Mouse (Mus musculus) urinary bladder, postnatal 25 days (tissue): ENCODE data around the gene Tpcn1.
"Not testable (repeated sequence)": the region's sequence is repeated elsewhere in the genome, so short reads cannot be mapped to it uniquely, and the experiment has no call there.

Source experiments
- DNase-seq: peaks from one replicate; pipeline ENCODE4 v3.0.0; 2022; ENCODE audit warnings: low spot score

Gene Tpcn1

DNA sequence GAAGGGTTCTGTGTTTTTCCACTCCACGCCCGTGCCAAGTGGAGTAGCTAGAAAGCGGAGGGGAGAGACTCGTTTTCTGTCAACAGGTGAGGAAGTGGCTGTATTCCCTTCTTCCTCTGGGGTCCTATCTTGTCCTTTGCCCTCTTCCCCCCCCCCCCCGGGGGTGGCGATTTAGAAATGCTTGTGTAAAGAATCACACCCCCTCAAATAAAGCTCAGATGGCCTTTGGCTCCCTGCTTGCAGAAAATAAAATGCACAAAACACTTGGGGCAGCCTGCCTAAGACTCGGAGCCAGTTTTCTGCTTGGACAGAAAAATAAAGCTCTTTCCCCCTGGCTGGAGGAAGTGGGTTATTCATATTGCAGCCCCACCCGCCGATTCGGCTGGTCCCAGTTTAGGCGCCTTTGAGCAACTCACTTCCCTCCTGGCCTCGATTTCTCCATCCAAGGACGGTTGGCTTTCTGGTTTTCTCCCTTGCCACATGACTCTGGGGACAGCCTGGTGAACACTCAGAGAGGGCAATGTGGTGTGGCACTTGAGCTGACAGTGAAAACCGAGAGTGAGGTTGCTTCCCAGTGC is 76.7 kb downstream of the Tpcn1 start:
- DNase-seq = peak; percentile 16

DNA sequence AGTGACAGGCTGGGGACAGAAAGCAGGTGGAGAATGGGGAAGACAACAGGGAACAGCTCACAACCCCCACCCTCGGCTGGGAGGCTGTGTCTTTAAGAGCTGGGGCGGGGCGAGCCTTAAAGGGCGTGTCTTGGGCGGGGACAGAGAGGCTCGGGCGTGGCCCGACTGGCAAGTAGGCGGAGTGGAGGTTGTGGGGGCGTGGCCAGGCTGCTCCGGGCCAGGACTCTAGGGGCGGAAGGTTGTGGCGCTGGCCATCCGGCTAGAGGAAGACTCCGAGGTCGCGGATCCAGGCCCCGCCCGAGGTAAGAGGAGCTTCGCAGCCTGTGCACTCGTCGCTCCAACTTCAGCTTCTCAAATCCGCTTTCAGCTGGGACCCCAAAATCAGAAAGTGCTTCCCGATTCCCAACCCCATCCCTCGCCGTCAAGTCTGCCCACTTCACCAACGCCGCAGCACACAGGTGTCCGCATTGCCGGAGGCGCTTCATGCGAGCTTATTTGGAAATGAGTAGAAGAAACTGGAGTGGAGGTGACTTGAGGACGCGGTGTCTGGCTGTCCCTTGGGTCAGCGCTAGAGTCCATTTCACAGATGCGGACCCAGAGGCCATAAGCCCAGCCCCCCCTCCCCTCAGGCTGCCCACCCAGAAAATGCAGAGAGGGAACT is 77.4 kb downstream of the Tpcn1 start, which contains the start of gene Slc8b1:
Slc8b1 (plus strand) TSS at position 187 of the 661 bp plus-strand sequence.
- peak; percentile 97 for DNase-seq

DNA sequence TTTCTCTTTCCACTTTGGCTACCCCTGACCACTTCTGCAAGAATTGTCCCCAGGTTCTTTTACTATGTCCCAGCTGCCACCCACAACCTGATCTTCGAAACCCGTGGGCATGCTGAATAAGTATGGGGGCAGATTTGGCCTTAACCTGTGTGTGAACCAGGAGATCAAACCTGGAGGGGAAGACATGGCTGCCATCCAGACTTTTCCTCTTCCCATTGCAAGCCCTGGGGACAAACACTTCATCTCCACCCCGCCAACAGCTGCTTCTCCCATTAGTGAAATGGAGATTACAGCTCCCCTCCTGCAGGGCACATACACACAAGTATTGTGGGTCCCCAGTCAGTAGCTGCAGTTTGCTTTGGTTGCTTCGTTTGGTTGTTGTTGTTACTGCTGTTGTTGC is 81.2 kb downstream of the Tpcn1 start:
- no peak for DNase-seq

DNA sequence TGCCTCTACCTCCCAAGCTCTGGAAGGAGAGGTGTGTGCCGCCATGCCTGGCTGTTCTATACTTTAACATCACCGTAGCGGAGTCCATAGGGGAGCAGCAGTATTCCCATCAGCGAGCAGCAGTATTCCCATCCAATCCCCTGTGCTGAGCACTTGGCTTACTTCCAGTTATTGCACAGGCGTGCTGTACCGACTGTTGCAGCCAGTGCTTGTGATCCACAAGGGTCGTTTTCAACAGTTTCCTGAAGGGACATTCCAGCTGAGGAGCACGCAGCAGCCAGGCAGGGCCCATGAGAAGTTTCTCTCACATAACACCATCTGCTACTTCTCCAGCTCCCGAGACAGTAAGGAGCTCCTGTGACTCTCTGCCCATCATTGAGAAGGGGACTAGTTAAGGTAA is 82.0 kb downstream of the Tpcn1 start:
- no peak for DNase-seq

DNA sequence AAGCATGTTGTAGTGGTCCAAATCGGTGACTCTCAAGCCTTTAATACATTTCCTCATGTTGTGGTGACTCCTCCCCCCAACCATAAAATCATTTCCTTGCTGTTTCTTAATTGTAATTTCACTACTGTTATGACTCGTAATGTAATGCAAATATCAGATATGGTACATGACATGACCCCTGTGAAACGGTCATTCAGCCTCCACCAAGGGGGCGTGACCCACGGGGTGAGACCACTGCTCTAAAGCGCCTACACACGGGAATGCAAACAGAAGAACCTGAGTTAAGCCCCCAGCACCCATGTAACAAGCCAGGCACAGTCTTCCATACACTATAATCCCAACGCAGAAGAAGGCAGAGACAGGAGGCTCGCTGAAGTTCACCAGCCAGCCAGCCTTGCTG is 82.7 kb downstream of the Tpcn1 start:
- no peak for DNase-seq

DNA sequence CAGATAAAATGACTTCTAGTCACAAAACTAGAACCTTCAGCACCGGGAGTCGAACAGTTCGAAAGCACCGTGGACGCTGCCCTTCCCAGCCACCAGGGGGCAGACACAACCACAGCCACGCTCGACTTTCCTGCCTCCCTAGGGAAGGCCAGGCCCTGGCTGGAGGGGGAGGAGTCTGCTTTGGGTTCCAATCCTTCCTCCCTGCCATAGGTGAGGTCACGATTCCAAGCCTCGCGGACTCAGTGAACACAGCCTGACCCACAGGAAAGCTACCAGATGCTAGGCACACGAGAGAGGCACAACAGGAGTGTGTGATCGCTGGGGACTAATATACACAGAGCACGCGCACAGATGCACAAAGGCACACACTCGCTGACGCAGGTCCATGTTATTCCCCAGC is 83.1 kb downstream of the Tpcn1 start:
- DNase-seq = peak; percentile 85

DNA sequence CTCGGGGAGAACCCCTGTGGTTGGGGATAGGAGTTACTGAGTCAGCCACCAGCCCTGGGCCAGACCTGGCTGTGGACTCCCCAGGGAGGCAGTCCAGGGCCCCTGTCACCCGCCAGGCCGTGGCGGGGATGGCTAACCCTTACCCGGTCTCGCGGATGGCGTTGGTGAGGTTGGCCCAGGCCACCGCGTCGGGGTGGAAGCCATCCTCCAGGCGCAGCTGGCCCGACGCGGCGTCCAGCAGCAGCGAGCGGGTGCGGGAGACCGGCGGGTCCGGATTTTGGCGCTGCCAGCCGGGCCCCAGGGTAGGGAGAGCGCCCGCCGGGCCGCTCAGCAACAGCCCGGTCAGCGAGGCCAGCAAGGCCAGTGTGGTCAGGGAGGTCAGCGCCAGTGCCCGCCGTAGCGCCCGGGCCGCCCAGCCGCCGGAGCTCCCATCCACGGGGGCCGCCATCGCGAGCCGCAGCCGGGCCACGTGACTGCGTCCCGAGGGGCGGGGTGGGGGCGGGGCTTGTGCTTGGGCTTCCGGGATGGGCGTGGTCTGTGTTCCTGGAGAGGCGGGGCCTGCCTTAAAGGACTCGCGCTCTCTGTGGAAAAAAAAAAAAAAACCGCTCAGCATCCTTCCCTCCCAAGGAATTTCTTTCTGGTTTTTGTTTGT is 85.2 kb downstream of the Tpcn1 start, which contains the start of gene Plbd2:
Plbd2 (minus strand) TSS at position 482 of the 652 bp plus-strand sequence.
- peak; percentile 78 for DNase-seq

DNA sequence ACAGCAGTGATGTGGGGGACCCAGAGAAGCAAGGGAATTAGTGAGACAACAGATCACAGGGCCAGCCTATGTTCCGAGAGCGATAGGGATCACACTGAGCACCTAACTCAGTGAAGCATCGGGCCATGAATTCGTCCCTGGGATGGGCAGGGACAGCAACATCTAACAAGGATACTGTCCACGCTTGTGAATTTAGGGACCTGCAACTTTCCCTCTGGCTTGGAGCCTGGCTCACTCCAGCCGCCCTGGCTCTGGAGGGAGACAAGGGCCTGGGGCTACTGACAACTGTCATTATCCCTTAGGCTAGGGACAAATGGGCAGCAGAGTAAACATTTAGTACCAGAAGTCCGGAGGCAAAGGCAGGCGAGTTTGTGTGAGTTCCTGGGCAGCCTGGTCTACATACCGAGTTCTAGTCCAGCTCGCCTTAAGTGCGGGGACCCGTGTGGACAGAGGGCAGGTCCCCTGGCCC is 85.8 kb downstream of the Tpcn1 start:
- no peak for DNase-seq

DNA sequence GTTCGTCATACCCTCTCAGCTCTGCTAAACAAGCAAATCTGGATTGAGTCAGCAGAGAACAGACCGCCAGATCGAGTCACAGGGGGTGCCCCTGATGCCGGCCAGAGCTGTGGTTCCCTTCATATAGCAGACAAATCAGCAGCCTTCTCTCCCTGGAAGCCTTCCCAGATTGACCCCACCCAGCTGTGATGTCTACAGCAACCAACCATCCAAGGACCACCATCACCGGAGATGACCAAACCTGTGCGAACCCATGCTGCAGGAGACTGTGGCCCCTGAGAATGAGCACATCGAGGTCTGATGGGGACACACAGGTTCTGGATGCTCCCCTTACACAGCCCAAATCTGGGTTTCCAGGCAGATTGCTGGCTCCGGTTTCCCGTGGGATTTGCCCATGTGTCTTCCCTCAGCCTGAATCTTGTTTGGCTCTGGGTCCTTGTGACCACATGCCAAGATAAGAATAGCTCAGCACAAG is 86.3 kb downstream of the Tpcn1 start:
- no peak for DNase-seq

DNA sequence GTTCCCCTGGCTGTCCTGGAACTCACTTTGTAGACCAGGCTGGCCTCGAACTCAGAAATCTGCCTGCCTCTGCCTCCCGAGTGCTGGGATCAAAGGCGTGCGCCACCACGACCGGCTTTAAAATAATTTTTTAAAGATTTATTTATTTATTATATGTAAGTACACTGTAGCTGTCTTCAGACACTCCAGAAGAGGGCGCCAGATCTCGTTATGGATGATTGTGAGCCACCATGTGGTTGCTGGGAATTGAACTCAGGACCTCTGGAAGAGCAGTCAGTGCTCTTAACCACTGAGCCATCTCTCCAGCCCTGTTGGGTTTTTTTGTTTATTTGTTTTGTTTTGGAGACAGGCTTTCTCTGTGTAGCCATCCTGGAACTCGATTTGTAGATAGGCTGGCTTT is 87.9 kb downstream of the Tpcn1 start:
- not testable (repeated sequence) for DNase-seq

DNA sequence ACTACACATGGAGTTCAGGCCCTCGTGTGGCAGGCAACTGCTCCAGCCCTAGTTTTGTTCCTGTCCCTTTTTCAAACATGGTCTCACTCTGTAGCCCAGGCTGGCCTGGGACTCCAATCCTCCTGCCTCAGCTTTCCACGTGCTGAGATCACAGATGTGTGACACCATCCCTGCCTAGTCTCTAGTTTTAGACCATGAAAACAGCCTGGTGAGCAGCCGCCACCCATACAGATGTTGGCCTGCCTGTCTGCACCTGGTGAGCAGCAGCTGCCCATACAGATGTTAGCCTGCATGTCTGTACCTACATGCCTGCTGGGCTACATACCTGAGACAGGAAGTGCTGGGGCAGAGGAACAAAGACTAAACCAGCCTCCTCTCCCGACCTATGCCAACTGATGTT is 89.3 kb downstream of the Tpcn1 start:
- no peak for DNase-seq

DNA sequence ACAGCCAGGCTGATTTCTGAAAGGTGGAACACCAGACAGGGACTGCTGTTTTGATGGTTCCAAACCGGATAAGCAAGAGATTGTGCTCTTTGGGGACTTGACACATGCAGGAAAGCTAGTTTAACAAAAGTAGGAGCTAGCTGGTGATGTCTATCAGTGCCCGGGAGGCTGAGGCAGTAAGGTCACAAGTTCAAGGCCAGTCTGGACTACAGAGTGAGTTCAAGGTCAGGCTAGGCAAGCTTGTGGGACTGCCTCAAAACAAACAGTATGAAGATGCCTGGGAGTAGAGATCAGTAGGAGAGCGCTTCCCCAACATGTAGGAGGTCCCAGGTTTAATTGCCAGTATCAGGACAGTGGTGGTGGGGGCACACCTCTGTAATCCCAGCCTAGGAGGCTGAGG is 91.4 kb downstream of the Tpcn1 start:
- no peak for DNase-seq

DNA sequence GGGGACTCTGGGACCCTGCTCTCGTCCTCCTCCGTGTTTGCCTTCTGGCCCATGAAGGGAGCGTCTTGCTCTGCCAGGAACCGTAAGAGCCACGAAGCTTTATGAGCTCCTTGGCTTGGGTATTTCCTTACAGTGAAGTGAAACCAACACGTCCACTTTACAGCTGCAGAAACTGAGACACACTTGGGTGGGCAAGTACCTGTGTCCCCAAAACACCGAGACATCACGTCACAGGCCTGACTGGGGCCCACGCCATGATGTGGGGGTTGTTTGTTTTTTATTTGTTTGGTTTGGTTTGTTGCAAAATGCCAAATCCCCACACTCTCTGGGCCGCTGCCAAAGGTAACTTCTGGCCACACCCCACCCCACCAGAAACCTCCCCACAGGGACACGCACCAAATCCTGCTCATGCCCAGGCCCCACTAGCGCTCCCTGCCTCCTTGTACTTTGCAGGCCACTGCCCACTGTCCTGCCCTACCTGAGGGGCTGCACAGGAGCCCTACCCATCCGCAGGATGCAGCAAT is 92.7 kb downstream of the Tpcn1 start:
- DNase-seq = no peak

DNA sequence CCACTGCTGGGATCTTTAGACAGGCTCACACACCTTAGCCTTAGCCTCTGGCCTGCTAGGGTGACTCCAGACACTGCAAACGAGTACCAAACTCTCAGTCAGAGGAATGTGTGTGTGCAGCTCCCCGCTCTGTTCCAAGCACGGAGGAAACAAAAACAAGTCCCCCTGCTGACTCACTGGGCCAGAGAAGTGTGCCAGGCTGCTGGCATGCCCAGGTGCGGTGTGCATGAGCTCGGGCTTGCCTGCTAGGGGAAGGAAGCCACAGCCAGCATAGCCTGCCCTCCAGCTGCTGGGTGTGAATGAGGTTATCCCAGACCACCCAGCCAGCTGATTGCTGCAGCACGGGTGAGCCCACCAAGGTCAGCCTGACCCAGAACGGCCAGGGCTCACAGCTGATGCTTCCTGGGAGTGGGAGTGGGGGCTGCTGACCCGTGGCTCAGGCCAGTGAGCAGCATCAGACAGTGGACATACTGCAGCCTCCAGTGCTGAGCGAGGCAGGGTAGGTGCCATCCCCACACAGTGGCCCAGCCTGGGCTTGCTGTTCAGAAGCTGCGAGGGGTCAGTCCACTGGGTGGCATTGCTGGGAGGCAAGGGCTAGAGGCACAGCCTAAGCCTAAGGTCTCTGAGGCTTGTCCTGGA is 93.3 kb downstream of the Tpcn1 start:
- no peak for DNase-seq

DNA sequence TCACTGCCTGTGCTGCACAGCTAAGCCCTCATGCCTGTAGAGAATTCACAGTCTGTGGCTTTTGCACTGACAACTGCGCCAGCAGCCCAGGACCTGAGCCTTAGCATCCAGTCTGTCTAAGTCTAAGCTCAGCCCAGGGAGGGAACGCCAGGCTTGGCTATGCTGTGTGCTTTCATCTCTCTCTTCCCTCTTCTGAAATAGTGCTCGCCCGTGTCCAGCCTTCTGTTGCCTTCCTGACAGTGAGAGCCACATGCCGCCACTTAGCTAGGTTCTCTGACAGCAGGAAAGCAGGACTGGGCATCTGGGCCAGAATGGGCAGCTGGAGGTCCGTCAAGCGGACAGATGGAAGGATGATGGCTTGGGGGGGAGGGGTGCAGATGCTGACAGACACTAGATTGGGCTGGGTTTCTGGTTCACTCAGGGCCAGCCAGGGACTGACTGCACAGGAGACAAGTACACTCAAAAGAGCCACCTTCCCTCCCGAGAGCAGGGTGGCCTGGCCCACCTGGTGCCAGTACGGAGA is 94.5 kb downstream of the Tpcn1 start:
- DNase-seq = no peak

DNA sequence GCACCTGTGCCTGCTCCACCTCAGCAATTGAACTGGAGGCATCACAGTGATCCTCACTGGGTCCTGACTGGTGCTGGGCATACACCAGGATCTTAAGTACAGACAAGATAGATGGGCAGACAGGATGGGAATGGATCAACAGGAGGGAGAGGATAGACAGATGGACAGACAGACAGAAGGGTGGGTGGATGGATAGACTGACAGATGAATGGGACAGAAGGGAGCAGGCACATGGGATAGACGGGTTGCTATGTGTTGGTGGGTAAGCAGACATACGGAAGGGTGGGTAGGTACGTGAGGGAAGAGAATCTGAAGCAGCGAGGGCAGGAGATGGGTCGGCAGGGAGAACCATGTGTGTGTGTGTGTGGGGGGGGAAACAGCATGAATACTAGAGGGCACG is 95.0 kb downstream of the Tpcn1 start:
- DNase-seq = no peak

DNA sequence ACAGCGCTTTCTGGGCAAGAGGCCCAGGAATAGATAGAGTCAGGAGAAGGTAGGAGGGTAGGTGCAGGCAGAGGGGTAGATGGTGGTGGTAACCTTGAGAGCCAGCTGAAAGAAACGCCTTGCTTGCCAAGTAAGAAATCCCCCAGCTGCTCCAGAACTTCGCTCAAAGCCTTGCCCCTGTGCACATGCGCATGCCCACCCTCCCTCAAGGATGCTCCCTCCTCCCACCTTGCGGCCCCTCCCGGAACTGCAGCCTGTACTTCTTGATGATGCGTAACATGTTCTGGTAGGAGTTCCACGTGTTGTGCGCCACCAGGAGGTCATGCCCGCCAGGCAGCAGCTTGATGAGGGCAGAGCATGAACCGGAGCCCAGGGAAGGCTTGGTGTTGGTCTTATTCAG is 96.0 kb downstream of the Tpcn1 start:
- DNase-seq = no peak

DNA sequence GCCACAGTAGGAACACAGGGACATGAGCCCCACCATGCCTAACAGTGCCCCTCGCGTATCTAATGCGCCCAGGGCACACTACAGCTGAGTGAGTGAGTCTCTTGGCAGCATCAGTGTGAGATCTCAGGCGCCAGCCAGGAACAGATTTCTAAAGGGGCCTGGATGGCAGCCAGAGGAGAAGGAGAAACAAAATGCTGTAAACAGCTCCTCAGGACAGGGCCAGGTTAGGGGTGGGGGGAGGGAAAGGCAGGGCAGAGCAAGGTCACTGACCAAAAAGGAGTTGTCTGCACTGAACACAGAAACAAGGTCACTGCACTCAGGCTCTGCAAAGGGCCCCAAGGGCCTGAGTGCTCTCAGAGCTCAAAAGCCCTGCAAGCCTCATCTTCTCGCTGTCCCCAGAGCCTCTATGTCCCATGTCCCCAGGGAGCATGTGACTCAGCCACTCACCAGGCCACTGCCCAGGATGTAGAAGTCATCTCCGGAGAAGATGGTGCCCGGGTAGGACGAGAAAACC is 97.7 kb downstream of the Tpcn1 start:
- no peak for DNase-seq

DNA sequence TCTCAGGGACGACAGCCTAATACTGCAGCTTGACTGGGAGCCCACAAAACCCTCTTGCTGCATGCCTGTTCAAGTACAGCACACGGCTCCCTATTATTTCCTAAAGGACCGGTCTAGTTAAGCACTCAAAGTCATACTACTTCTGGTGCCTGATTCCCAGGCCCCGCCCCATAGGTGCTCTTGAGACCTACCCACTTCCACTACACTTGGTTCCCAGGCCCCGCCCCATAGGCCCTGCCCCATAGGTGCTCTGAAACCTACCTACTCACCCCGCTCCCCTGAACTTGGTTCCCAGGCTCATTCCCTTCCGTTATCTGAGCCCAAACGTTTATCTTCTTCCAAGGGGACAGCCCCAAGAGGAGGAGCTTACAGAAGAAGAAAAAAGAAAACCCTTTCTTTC is 100.6 kb downstream of the Tpcn1 start:
- DNase-seq = no peak
